Mouse (Mus musculus) intestine, embryonic 16.5 days (tissue): ENCODE results near the gene Gm8947. TPM values are rescaled to one million over a fixed set of nuclear protein-coding genes. Genes with fewer than 3 reads are reported as not detected.
A peak's percentile ranks its signal among the peaks of the same experiment; 100 is the strongest.
"Not testable (repeated sequence)": the region's sequence is repeated elsewhere in the genome, so short reads cannot be mapped to it uniquely, and the experiment has no call there.

Experiments
- ATAC-seq: fragments of 200-750 bp; cut with Nextera tagmentation; 2 replicates; pipeline ENCODE4 v1.8.0; 2017; ENCODE audit warnings: moderate TSS enrichment, moderate library complexity
- H3K27ac ChIP-seq: fragments of 300-500 bp; sonication (generic); 2 replicates; pipeline ENCODE4 v1.5.1; 2014; ENCODE audit warnings: mild to moderate bottlenecking, low read length
- H3K27me3 ChIP-seq: fragments of 300-500 bp; sonication (generic); replicated peaks from 2 replicates; pipeline ENCODE4 v1.6.1; 2014; ENCODE audit warnings: low read length, control low read depth, mixed read lengths; ENCODE audit not compliant: control insufficient read depth, insufficient read depth
- H3K36me3 ChIP-seq: fragments of 300-500 bp; sonication (generic); 2 replicates; pipeline ENCODE4 v1.6.1; 2014; ENCODE audit warnings: low read length, control low read depth; ENCODE audit not compliant: control insufficient read depth, insufficient read depth
- H3K4me1 ChIP-seq: fragments of 300-500 bp; sonication (generic); 2 replicates; pipeline ENCODE4 v1.6.1; 2014; ENCODE audit warnings: low read length, control low read depth, mixed read lengths; ENCODE audit not compliant: control insufficient read depth, insufficient read depth
- H3K4me2 ChIP-seq: fragments of 300-500 bp; sonication (generic); 2 replicates; pipeline ENCODE4 v1.6.1; 2014; ENCODE audit warnings: low read depth, low read length, control low read depth
- H3K4me3 ChIP-seq: fragments of 300-500 bp; sonication (generic); 2 replicates; pipeline ENCODE4 v1.5.1; 2014; ENCODE audit warnings: mild to moderate bottlenecking, low read length
- H3K9ac ChIP-seq: fragments of 300-500 bp; sonication (generic); 2 replicates; pipeline ENCODE4 v1.6.1; 2014; ENCODE audit warnings: low read depth, low read length
- H3K9me3 ChIP-seq: fragments of 300-500 bp; sonication (generic); 2 replicates; pipeline ENCODE4 v1.6.1; 2016; ENCODE audit warnings: low read length, control low read depth; ENCODE audit not compliant: control insufficient read depth
- WGBS: fragments of 180-500 bp; shearing (Covaris S2); extraction: QIAGEN DNeasy Blood & Tissue Kit; methylation state at CpG from one replicate; pipeline ENCODE4 v1.1.7; 2014; 5-methylcytosine and 5-hydroxymethylcytosine counted together
- polyA plus RNA-seq: library from polyadenylated mRNA; unstranded; fragments of >200 nt; fragmentation: Nextera tagmentation; extraction: Ambion mirVana; gene quantifications from 2 replicates; pipeline ENCODE4 v1.2.1, GENCODE M21; 2015

The Gm8947 gene
- polyA plus RNA-seq, 1 experiment from 2014 or later: not detected

GRCm38 (mm10) chr1:151200620-151201019 is 8.4 kb downstream of the Gm8947 start:
- not testable (repeated sequence) for H3K4me3 ChIP-seq, H3K27ac ChIP-seq, H3K9ac ChIP-seq, ATAC-seq, H3K4me2 ChIP-seq, H3K9me3 ChIP-seq, H3K27me3 ChIP-seq, H3K36me3 ChIP-seq, H3K4me1 ChIP-seq

DNA sequence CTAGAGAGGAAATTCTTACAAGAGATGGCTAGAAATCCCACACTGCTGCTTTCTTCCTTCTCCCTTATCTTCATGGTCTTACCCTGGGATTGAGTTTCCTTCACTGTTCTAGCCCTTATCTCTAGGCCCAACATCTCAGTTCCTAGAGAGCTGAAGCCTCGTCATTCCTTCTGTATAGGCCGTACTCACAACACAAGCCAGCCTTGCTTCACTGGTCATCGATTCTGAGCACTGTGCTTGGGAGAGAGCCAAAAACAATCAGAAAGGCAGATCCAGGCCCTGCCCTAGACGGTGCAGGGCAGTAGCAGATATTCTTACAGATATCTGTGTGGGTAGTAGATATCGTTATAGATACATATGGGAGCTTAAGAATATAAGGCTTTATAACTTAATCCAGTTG is 10.6 kb downstream of the Gm8947 start:
- peak; percentile 33; the same call in 1 of the 2 replicates for ATAC-seq
- 75% methylated on average over 3 of the region's 5 CpGs for WGBS

GRCm38 (mm10) chr1:151203818-151204217 is 11.6 kb downstream of the Gm8947 start, which contains the start of gene 3110040M04Rik:
Gene 3110040M04Rik (plus strand): TSS chr1:151204121.
- no CpG with 5 or more reads among the region's 6 CpGs for whole genome bisulfite sequencing

More for the DNA sequence above, 10.6 kb downstream of the Gm8947 start:
- H3K9me3 ChIP-seq, H3K27ac ChIP-seq, H3K4me3 ChIP-seq, H3K4me2 ChIP-seq, H3K4me1 ChIP-seq, H3K27me3 ChIP-seq, H3K9ac ChIP-seq, H3K36me3 ChIP-seq: not testable (repeated sequence)

GRCm38 (mm10) chr1:151208493-151208892 is 16.3 kb downstream of the Gm8947 start:
- H3K9me3 ChIP-seq, H3K4me3 ChIP-seq, H3K36me3 ChIP-seq, ATAC-seq, H3K4me2 ChIP-seq, H3K27me3 ChIP-seq, H3K4me1 ChIP-seq, H3K9ac ChIP-seq, H3K27ac ChIP-seq: not testable (repeated sequence)
- WGBS: 67% methylated on average over 3 of the region's 5 CpGs

More at GRCm38 (mm10) chr1:151203818-151204217, 11.6 kb downstream of the Gm8947 start, which contains the start of gene 3110040M04Rik:
- not testable (repeated sequence) for H3K27ac ChIP-seq, H3K4me3 ChIP-seq, H3K9ac ChIP-seq, ATAC-seq, H3K27me3 ChIP-seq, H3K9me3 ChIP-seq, H3K4me1 ChIP-seq, H3K4me2 ChIP-seq, H3K36me3 ChIP-seq

DNA sequence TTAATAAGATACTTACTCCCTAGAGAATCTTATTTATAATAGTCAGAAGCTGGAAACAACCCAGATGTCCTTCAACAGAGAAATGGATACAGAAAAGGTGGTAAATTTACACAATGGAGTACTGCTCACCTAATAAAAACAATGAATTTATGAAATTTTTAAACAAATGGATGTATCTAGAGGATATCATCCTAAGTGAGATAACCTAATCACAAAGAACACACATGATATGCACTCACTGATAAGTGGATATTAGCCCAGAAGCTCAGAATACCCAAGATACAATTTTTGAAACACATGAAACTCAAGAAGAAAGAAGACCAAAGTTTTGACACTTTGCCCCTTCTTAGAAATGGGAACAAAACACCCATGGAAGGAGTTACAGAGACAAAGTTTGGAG is 16.8 kb downstream of the Gm8947 start:
- ATAC-seq, H3K27ac ChIP-seq, H3K9ac ChIP-seq, H3K36me3 ChIP-seq, H3K4me2 ChIP-seq, H3K9me3 ChIP-seq, H3K27me3 ChIP-seq, H3K4me3 ChIP-seq, H3K4me1 ChIP-seq: not testable (repeated sequence)

DNA sequence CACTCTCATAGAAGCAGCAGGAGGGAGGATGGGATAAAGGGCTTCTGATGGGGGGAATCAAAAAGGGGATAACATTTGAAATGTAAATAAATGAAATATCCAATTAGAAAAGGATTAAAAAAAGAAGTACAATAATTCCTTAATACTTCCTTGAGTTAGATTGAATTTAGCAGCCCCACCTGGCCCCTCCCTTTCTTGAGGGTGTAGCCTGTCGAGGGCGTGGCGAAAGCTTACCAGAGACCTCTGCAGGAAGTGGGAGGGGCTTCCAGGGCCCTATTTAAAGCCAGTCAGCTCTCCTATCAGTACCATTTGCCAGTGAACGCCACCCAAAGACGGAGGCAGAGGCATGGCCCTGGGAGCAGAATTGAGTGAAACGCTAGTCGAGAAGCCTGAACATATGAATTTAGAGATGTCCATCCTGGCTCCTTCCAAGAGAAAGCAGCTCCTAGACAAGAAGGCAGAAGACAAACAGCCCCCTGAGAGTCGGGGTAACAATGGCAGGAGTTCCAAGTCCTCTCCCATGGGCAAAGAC is 17.7 kb downstream of the Gm8947 start, which contains the start of gene Gm47996:
Gene Gm47996, plus strand, starts transcription at position 308 of the 532 bp plus-strand sequence.
- H3K27ac ChIP-seq, H3K27me3 ChIP-seq, H3K9me3 ChIP-seq, H3K36me3 ChIP-seq, ATAC-seq, H3K9ac ChIP-seq, H3K4me1 ChIP-seq, H3K4me2 ChIP-seq, H3K4me3 ChIP-seq: not testable (repeated sequence)
- 88% methylated on average over 4 of the region's 8 CpGs for WGBS

DNA sequence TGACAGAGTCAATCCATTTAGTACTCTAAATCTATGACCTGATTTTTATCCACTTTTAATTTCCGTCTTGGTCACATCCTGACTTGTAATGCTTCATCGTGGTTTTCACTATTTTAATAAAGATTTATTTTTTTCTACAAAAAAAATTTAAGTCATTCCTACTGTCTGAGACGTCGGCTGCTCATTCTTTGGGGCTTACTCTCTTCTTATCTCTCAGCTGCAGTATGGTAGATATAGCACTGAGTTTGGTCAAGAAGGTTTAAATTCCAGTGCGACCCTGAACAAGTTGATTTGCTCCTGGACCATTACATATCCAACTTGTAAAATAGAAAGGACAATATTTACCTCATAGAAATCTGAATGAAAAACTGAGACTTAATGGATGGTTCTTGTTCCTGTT is 19.5 kb downstream of the Gm8947 start:
- ATAC-seq, H3K9me3 ChIP-seq, H3K36me3 ChIP-seq, H3K4me2 ChIP-seq, H3K4me3 ChIP-seq, H3K27me3 ChIP-seq, H3K9ac ChIP-seq, H3K4me1 ChIP-seq, H3K27ac ChIP-seq: not testable (repeated sequence)
- WGBS: 87% methylated on average over 5 of the region's 5 CpGs

GRCm38 (mm10) chr1:151214862-151215261 is 22.7 kb downstream of the Gm8947 start:
- Histone ChIP-seq H3K27ac (no peak overlapping the region), H3K4me3 (no peak overlapping the region), H3K4me2 (no peak overlapping the region), H3K27me3 (no peaks in the 10 kb centered on the region), H3K4me1 (peaks cover 7% of the 10 kb centered on the region; the same call in 1 of the 2 replicates), H3K9me3 (no peaks in the 10 kb centered on the region), H3K36me3 (no peaks in the 10 kb centered on the region), H3K9ac (no peak overlapping the region)
- WGBS: 77% methylated on average over 2 of the region's 2 CpGs
- no peak for ATAC-seq

- H3K4me1 ChIP-seq: peaks cover 7% of the 10 kb centered on the region; the same call in 1 of the 2 replicates
- 42% methylated on average over 1 of the region's 1 CpGs for WGBS
- no peaks in the 10 kb centered on the region for H3K9me3 ChIP-seq
- peak; percentile 86 for ATAC-seq
- H3K9ac ChIP-seq: no peak overlapping the region
- H3K4me2 ChIP-seq: no peak overlapping the region
- no peaks in the 10 kb centered on the region for H3K27me3 ChIP-seq
- no peaks in the 10 kb centered on the region for H3K36me3 ChIP-seq
- H3K27ac ChIP-seq: peak overlapping the region; percentile 49
- no peak overlapping the region for H3K4me3 ChIP-seq
These were observed 23.8 kb downstream of the Gm8947 start for GRCm38 (mm10) chr1:151215985-151216384.

GRCm38 (mm10) chr1:151216417-151216816 is 24.2 kb downstream of the Gm8947 start:
- WGBS: 51% methylated on average over 3 of the region's 3 CpGs
- peak overlapping the region; percentile 49 for H3K27ac ChIP-seq
- H3K36me3 ChIP-seq: no peaks in the 10 kb centered on the region
- H3K27me3 ChIP-seq: no peaks in the 10 kb centered on the region
- H3K4me1 ChIP-seq: peaks cover 7% of the 10 kb centered on the region; the same call in 1 of the 2 replicates
- peak; percentile 75 for ATAC-seq
- no peaks in the 10 kb centered on the region for H3K9me3 ChIP-seq
- no peak overlapping the region for H3K4me2 ChIP-seq
- H3K9ac ChIP-seq: no peak overlapping the region
- H3K4me3 ChIP-seq: no peak overlapping the region
